Mouse (Mus musculus) lung, postnatal 0 days (tissue): ENCODE data around the gene Pnmt. TPM values are rescaled to one million over a fixed set of nuclear protein-coding genes. Genes with fewer than 3 reads are reported as not detected.

ENCODE experiments used
- ATAC-seq: fragments of 200-750 bp; cut with Nextera tagmentation; 2 replicates; pipeline ENCODE4 v1.8.0; 2017; ENCODE audit warnings: moderate library complexity
- DNase-seq: peaks from one replicate; pipeline ENCODE4 v3.0.0-alpha.2; 2016; ENCODE audit warnings: low spot score
- H3K27ac ChIP-seq: fragments of 300-500 bp; sonication (generic); 2 replicates; pipeline ENCODE4 v1.5.1; 2014; ENCODE audit warnings: antibody characterized with exemption, mild to moderate bottlenecking, low read length, mixed read lengths
- H3K27me3 ChIP-seq: fragments of 300-500 bp; sonication (generic); replicated peaks from 2 replicates; pipeline ENCODE4 v1.6.1; 2014; ENCODE audit warnings: low read length, mixed read lengths; ENCODE audit not compliant: insufficient read depth
- H3K36me3 ChIP-seq: fragments of 300-500 bp; sonication (generic); 2 replicates; pipeline ENCODE4 v1.6.1; 2014; ENCODE audit warnings: low read length, mixed read lengths; ENCODE audit not compliant: insufficient read depth
- H3K4me1 ChIP-seq: fragments of 300-500 bp; sonication (generic); 2 replicates; pipeline ENCODE4 v1.6.1; 2014; ENCODE audit warnings: antibody characterized with exemption, low read depth, low read length, mixed read lengths; ENCODE audit not compliant: insufficient read depth
- H3K4me2 ChIP-seq: fragments of 300-500 bp; sonication (generic); replicated peaks from 2 replicates; pipeline ENCODE4 v1.6.1; 2014; ENCODE audit warnings: low read depth, mild to moderate bottlenecking, low read length, moderate library complexity, mixed read lengths
- H3K4me3 ChIP-seq: fragments of 300-500 bp; sonication (generic); 2 replicates; pipeline ENCODE4 v1.5.1; 2014; ENCODE audit warnings: low read depth, low read length
- H3K9ac ChIP-seq: fragments of 300-500 bp; sonication (generic); replicated peaks from 2 replicates; pipeline ENCODE4 v1.6.1; 2014; ENCODE audit warnings: low read depth, mild to moderate bottlenecking
- H3K9me3 ChIP-seq: fragments of 300-500 bp; sonication (generic); 2 replicates; pipeline ENCODE4 v1.6.1; 2016; ENCODE audit warnings: low read length, mixed read lengths
- CTCF ChIP-seq: IDR thresholded peaks from 2 replicates; pipeline ENCODE4 v1.5.1; 2016; ENCODE audit warnings: antibody characterized with exemption, mild to moderate bottlenecking
- EP300 ChIP-seq: IDR thresholded peaks from 2 replicates; pipeline ENCODE4 v1.6.1; 2016; ENCODE audit warnings: antibody characterized with exemption, mild to moderate bottlenecking, control low read depth
- WGBS: fragments of 180-500 bp; shearing (Covaris S2); extraction: QIAGEN DNeasy Blood & Tissue Kit; methylation state at CpG from one replicate; pipeline ENCODE4 v1.1.7; 2014; 5-methylcytosine and 5-hydroxymethylcytosine counted together
- polyA plus RNA-seq: library from polyadenylated mRNA; unstranded; fragments of >200 nt; fragmentation: Nextera tagmentation; extraction: Ambion mirVana; gene quantifications from 2 replicates; pipeline ENCODE4 v1.2.1, GENCODE M21; 2015

Gene Pnmt
- polyA plus RNA-seq, 1 experiment from 2014 or later, result not detected

DNA sequence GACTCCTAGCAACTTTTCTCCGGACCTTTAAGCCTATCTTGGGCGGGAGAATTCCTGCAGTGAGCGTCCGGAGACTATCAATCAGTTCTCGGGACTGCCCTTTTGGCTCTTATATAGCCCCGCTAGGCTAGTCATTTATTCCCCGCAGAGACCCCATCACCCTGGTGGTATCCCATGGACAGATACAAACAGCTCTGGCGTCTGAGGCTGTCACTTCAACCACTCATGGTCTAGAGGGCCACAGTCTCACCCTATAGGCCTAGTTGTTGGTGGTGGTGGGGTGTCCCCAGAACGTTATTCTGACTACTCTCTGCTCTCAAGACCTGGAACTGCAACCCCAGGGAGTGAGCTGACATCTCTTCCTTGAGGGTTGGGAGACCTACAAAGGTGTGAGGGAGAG lies 36.9 kb upstream of the Pnmt start:
- no peak for DNase-seq
- TF ChIP-seq CTCF, result no peak
- no peak for TF ChIP-seq EP300
- Histone ChIP-seq H3K9me3 (no peaks in the 10 kb centered on the region), H3K27me3 (peaks cover 12% of the 10 kb centered on the region), H3K4me2 (peak overlapping the region; percentile 86; the same call in 1 of the 2 replicates), H3K4me1 (peaks cover 5% of the 10 kb centered on the region; the same call in 1 of the 2 replicates), H3K9ac (no peak overlapping the region), H3K27ac (no peak overlapping the region), H3K4me3 (peak overlapping the region; percentile 50; the same call in 1 of the 2 replicates), H3K36me3 (no peaks in the 10 kb centered on the region)
- no peak for ATAC-seq
- 5% methylated on average over 9 of the region's 9 CpGs for WGBS

- no peaks in the 10 kb centered on the region for H3K36me3 ChIP-seq
- H3K4me1 ChIP-seq, result peaks cover 16% of the 10 kb centered on the region
- ATAC-seq, result peak; percentile 54
- DNase-seq, result peak; percentile 67
- H3K9me3 ChIP-seq, result no peaks in the 10 kb centered on the region
- no peak overlapping the region for H3K9ac ChIP-seq
- no peak overlapping the region for H3K4me3 ChIP-seq
- H3K27me3 ChIP-seq, result peaks cover 12% of the 10 kb centered on the region; the same call in 1 of the 2 replicates
- H3K4me2 ChIP-seq, result no peak overlapping the region
- 54% methylated on average over 18 of the region's 18 CpGs for WGBS
- H3K27ac ChIP-seq, result 0 out of 2 replicates have a peak overlapping the region, but pooled peaks have one; percentile 0
- TF ChIP-seq CTCF (no peak), EP300 (no peak)
Observed at GRCm38 (mm10) chr11:98352272-98352990, 33.8 kb upstream of the Pnmt start.

- Histone ChIP-seq H3K36me3 (no peaks in the 10 kb centered on the region), H3K27me3 (peaks cover 8% of the 10 kb centered on the region; the same call in 1 of the 2 replicates), H3K4me3 (no peak overlapping the region), H3K27ac (no peak overlapping the region), H3K4me2 (no peak overlapping the region), H3K9me3 (no peaks in the 10 kb centered on the region), H3K4me1 (peaks cover 12% of the 10 kb centered on the region), H3K9ac (no peak overlapping the region)
- DNase-seq (peak; percentile 73), ATAC-seq (peak; percentile 22)
- TF ChIP-seq EP300 (no peak), CTCF (no peak)
- 22% methylated on average over 8 of the region's 8 CpGs for WGBS
Observed at GRCm38 (mm10) chr11:98353651-98354211, 32.5 kb upstream of the Pnmt start.

DNA sequence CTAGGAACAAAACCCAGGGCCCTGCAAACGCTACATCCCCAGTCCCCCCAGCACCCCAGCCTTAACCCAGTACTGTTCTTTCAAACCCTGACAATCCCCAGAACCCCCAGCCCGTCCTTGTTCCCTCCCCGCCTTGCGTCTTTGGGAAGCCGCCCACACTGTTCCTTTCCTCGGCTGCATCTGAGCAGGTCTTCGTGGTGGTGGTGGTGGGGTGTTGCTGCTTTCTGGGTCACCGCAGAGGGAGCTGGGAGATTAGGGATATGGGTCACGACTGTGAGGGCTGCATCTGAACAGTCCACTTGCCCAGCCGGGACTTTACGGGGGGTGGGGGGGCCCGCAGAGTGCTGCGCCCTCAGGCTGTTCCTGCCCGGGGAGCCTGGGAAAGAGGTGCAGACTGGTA lies 31.8 kb upstream of the Pnmt start:
- Histone ChIP-seq H3K27ac (no peak overlapping the region), H3K36me3 (no peaks in the 10 kb centered on the region), H3K4me1 (peaks cover 18% of the 10 kb centered on the region), H3K27me3 (peaks cover 5% of the 10 kb centered on the region; the same call in 1 of the 2 replicates), H3K9me3 (no peaks in the 10 kb centered on the region), H3K9ac (no peak overlapping the region), H3K4me3 (no peak overlapping the region), H3K4me2 (no peak overlapping the region)
- ATAC-seq (no peak), DNase-seq (no peak)
- WGBS, result 71% methylated on average over 14 of the region's 14 CpGs
- TF ChIP-seq EP300 (no peak), CTCF (no peak)

DNA sequence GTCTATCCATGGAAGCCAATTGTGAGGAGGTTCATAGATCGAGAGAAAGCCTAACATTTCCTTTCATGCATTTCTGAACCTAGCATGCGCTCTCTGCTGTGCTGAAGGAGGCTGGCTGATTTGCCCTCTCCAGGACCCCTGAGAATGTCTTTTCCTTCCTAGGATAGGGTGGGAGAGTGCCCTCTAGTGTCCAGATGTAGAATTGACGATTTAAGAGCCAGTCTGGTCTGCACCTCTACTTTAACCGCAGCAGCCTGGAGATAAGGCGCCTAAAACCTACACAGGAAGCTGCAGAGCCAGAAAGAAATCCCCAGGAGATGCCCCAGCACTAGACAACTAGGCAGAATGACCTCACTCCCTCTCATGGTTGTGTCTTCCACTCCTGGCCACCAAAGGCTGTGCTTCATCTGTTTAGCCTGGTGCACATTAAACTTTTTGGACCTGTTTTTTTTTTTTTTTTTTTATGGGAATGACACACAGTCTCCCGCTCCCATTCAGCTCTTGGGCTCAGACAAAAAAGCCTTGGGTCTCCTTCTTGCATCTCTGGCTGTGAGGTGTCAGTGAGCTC lies 30.4 kb upstream of the Pnmt start:
- Histone ChIP-seq H3K36me3 (no peaks in the 10 kb centered on the region), H3K27me3 (no peaks in the 10 kb centered on the region), H3K9ac (no peak overlapping the region), H3K9me3 (no peaks in the 10 kb centered on the region), H3K4me3 (no peak overlapping the region), H3K27ac (no peak overlapping the region), H3K4me2 (no peak overlapping the region), H3K4me1 (peaks cover 23% of the 10 kb centered on the region)
- DNase-seq (peak; percentile 75), ATAC-seq (no peak)
- TF ChIP-seq CTCF, result peak; percentile 87
- TF ChIP-seq EP300, result no peak
- 11% methylated on average over 6 of the region's 6 CpGs for WGBS

- 33% methylated on average over 7 of the region's 7 CpGs for WGBS
- ATAC-seq (no peak), DNase-seq (peak; percentile 46)
- no peak overlapping the region for H3K4me3 ChIP-seq
- H3K36me3 ChIP-seq, result no peaks in the 10 kb centered on the region
- no peaks in the 10 kb centered on the region for H3K9me3 ChIP-seq
- H3K4me2 ChIP-seq, result peak overlapping the region; percentile 59
- H3K4me1 ChIP-seq, result peaks cover 32% of the 10 kb centered on the region
- no peak overlapping the region for H3K9ac ChIP-seq
- no peaks in the 10 kb centered on the region for H3K27me3 ChIP-seq
- H3K27ac ChIP-seq, result peak overlapping the region; percentile 97
- TF ChIP-seq CTCF, result no peak
- TF ChIP-seq EP300, result no peak
Observed at GRCm38 (mm10) chr11:98356625-98357394, 29.4 kb upstream of the Pnmt start.
